In genomic region chr19:3665510-3665909, GRCm38 (mm10) we compare ENCODE assay signal across 9 mouse cellular contexts. TPM values are rescaled to one million over a fixed set of nuclear protein-coding genes. Genes with fewer than 3 reads are reported as not detected.
A peak's percentile ranks its signal among the peaks of the same experiment; 100 is the strongest.
DNase-seq lines count a peak whose midpoint lies in the region; ATAC-seq lines count a peak whose summit lies in the region.
"Had no signal": no experiment of that assay in that cellular context is flagged by ENCODE, and none has a peak within 500 bp of the region (broad histone marks: within the 10 kb centered on the region; RNA-seq: fewer than 3 reads in every experiment).

No protein-coding gene starts in this region.

- peak; percentile 49 to 60 for DNase-seq in heart, adult 18-20 months
- DNase-seq in heart, postnatal 14 days, result no peak
- DNase-seq in kidney, adult 9 months, result peak; percentile 69
- peak; percentile 59 for DNase-seq in lung, postnatal 10 days
- no peak for DNase-seq in left cerebral cortex, adult 9 months (ENCODE audit: low spot score in 2 of 2)
- DNase-seq in right cerebral cortex, postnatal 36 days (ENCODE audit: low spot score in 2 of 2), result no peak
- no peak for DNase-seq in forebrain, embryonic 10.5 days (ENCODE audit: extremely low spot score, low spot score)

- no peak overlapping the region for H3K4me3 ChIP-seq in forebrain, embryonic 10.5 days
- H3K4me3 ChIP-seq: myocyte had no signal

- H3K9me3 ChIP-seq in forebrain, embryonic 10.5 days, result no peaks in the 10 kb centered on the region

- H3K27me3 ChIP-seq in forebrain, embryonic 10.5 days (ENCODE audit: poor library complexity, severe bottlenecking), result no peaks in the 10 kb centered on the region

- H3K36me3 ChIP-seq in forebrain, embryonic 10.5 days (replicated peaks), result no peaks in the 10 kb centered on the region

- H3K4me1 ChIP-seq in forebrain, embryonic 10.5 days, result peaks cover 43% of the 10 kb centered on the region

- peak; percentile 46 for ATAC-seq in common myeloid progenitor, adult 5-6 weeks (replicated peaks; ENCODE audit: low read depth, poor library complexity, severe bottlenecking)

- 70% methylated on average over 5 of the region's 5 CpGs for WGBS in forebrain, embryonic 10.5 days

- no peak overlapping the region for H3K27ac ChIP-seq in forebrain, embryonic 10.5 days

- intact Hi-C loops in heart, postnatal 14 days (cut with DNase I), result no loop called here

RNA-seq across cellular contexts. Expression of gene Lrp5, which starts 20.9 kb away (rescaled TPM):
- total RNA-seq in heart, adult 18-20 months (2021), result 10 to 100 TPM; 46.5 to 49.3 TPM
- total RNA-seq in heart, postnatal 14 days (2021), result 10 to 100 TPM; 47.8 to 52.8 TPM
- 14.2 and 18.9 TPM in 2 replicates for total RNA-seq in common myeloid progenitor, adult 5-6 weeks (2017)
- 3.6 and 3.9 TPM in 2 replicates for polyA plus RNA-seq in forebrain, embryonic 10.5 days (2016; fragmentation: Nextera tagmentation; extraction: Ambion mirVana)

RNA-seq across cellular contexts. Expression of gene 1810055G02Rik, which starts 42.6 kb away (rescaled TPM):
- total RNA-seq in heart, adult 18-20 months (2021), result 1 to 10 TPM; 5.5 to 8.3 TPM
- 1 to 10 TPM; 8.9 TPM for total RNA-seq in heart, postnatal 14 days (2021)
- total RNA-seq in common myeloid progenitor, adult 5-6 weeks (2017), result 1.2 and 4.7 TPM in 2 replicates
- polyA plus RNA-seq in forebrain, embryonic 10.5 days (2016; fragmentation: Nextera tagmentation; extraction: Ambion mirVana), result 44.9 and 47.7 TPM in 2 replicates

Comparison
In these comparisons a context has a peak if more than half of its experiments do, and no peak if none do; other contexts are left out.
1. DNase-seq: peak in heart, adult 18-20 months (2 of 2), kidney, adult 9 months (single experiment) and lung, postnatal 10 days (single experiment); none in heart, postnatal 14 days (0 of 2), left cerebral cortex, adult 9 months (0 of 2), right cerebral cortex, postnatal 36 days (0 of 2) and forebrain, embryonic 10.5 days (single experiment).